Mouse (Mus musculus) intestine, embryonic 16.5 days (tissue): ENCODE results near the gene Fa2h. TPM values are rescaled to one million over a fixed set of nuclear protein-coding genes. Genes with fewer than 3 reads are reported as not detected.

ENCODE experiments used
- ATAC-seq: fragments of 200-750 bp; cut with Nextera tagmentation; 2 replicates; pipeline ENCODE4 v1.8.0; 2017; ENCODE audit warnings: moderate TSS enrichment, moderate library complexity
- H3K27ac ChIP-seq: fragments of 300-500 bp; sonication (generic); 2 replicates; pipeline ENCODE4 v1.5.1; 2014; ENCODE audit warnings: mild to moderate bottlenecking, low read length
- H3K27me3 ChIP-seq: fragments of 300-500 bp; sonication (generic); replicated peaks from 2 replicates; pipeline ENCODE4 v1.6.1; 2014; ENCODE audit warnings: low read length, control low read depth, mixed read lengths; ENCODE audit not compliant: control insufficient read depth, insufficient read depth
- H3K36me3 ChIP-seq: fragments of 300-500 bp; sonication (generic); 2 replicates; pipeline ENCODE4 v1.6.1; 2014; ENCODE audit warnings: low read length, control low read depth; ENCODE audit not compliant: control insufficient read depth, insufficient read depth
- H3K4me1 ChIP-seq: fragments of 300-500 bp; sonication (generic); 2 replicates; pipeline ENCODE4 v1.6.1; 2014; ENCODE audit warnings: low read length, control low read depth, mixed read lengths; ENCODE audit not compliant: control insufficient read depth, insufficient read depth
- H3K4me2 ChIP-seq: fragments of 300-500 bp; sonication (generic); 2 replicates; pipeline ENCODE4 v1.6.1; 2014; ENCODE audit warnings: low read depth, low read length, control low read depth
- H3K4me3 ChIP-seq: fragments of 300-500 bp; sonication (generic); 2 replicates; pipeline ENCODE4 v1.5.1; 2014; ENCODE audit warnings: mild to moderate bottlenecking, low read length
- H3K9ac ChIP-seq: fragments of 300-500 bp; sonication (generic); 2 replicates; pipeline ENCODE4 v1.6.1; 2014; ENCODE audit warnings: low read depth, low read length
- H3K9me3 ChIP-seq: fragments of 300-500 bp; sonication (generic); 2 replicates; pipeline ENCODE4 v1.6.1; 2016; ENCODE audit warnings: low read length, control low read depth; ENCODE audit not compliant: control insufficient read depth
- WGBS: fragments of 180-500 bp; shearing (Covaris S2); extraction: QIAGEN DNeasy Blood & Tissue Kit; methylation state at CpG from one replicate; pipeline ENCODE4 v1.1.7; 2014; 5-methylcytosine and 5-hydroxymethylcytosine counted together
- polyA plus RNA-seq: library from polyadenylated mRNA; unstranded; fragments of >200 nt; fragmentation: Nextera tagmentation; extraction: Ambion mirVana; gene quantifications from 2 replicates; pipeline ENCODE4 v1.2.1, GENCODE M21; 2015

Fa2h gene
- polyA plus RNA-seq, 1 experiment from 2014 or later = 0.91 TPM

DNA sequence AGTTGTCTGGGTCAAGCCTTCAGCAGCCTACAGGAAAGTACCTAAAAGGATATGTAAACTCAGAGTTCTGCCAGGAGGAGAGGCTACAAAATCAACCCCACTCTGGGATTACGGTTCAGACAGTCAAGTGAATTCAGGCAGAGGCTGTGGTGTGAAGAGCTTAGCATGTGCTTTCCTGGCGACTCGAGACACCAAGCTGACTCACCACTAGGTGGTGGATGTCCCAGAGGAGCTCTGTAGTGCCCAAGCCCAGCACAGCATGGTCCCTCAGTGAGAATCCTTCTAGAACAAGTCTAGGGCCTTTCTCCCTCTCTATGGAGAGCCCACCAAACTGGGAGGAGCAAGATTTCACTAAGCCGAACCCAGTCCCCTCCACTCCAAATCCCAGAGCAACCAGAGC is 9.8 kb upstream of the Fa2h start:
- Histone ChIP-seq H3K27ac (no peak overlapping the region), H3K9ac (no peak overlapping the region), H3K4me2 (no peak overlapping the region), H3K9me3 (no peaks in the 10 kb centered on the region), H3K4me1 (no peaks in the 10 kb centered on the region), H3K36me3 (no peaks in the 10 kb centered on the region), H3K27me3 (no peaks in the 10 kb centered on the region), H3K4me3 (no peak overlapping the region)
- no peak; the same call in 1 of the 2 replicates for ATAC-seq
- 37% methylated on average over 4 of the region's 4 CpGs for WGBS

- H3K4me2 ChIP-seq = no peak overlapping the region
- H3K4me1 ChIP-seq = peaks cover 15% of the 10 kb centered on the region
- H3K9ac ChIP-seq = no peak overlapping the region
- ATAC-seq = no peak
- no peak overlapping the region for H3K27ac ChIP-seq
- no peaks in the 10 kb centered on the region for H3K9me3 ChIP-seq
- WGBS = 18% methylated on average over 3 of the region's 3 CpGs
- H3K4me3 ChIP-seq = no peak overlapping the region
- H3K27me3 ChIP-seq = peaks cover 3% of the 10 kb centered on the region; the same call in 1 of the 2 replicates
- no peaks in the 10 kb centered on the region for H3K36me3 ChIP-seq
Measured at GRCm38 (mm10) chr8:111391268-111391667, 2.4 kb downstream of the Fa2h start.

GRCm38 (mm10) chr8:111390837-111391236 is 2.8 kb downstream of the Fa2h start:
- H3K4me1 ChIP-seq = peaks cover 15% of the 10 kb centered on the region
- WGBS = 56% methylated on average over 2 of the region's 2 CpGs
- H3K36me3 ChIP-seq = no peaks in the 10 kb centered on the region
- peaks cover 3% of the 10 kb centered on the region; the same call in 1 of the 2 replicates for H3K27me3 ChIP-seq
- H3K9me3 ChIP-seq = no peaks in the 10 kb centered on the region
- no peak overlapping the region for H3K4me2 ChIP-seq
- no peak overlapping the region for H3K9ac ChIP-seq
- 0 out of 2 replicates have a peak overlapping the region, but pooled peaks have one; percentile 33 for H3K27ac ChIP-seq
- no peak overlapping the region for H3K4me3 ChIP-seq
- ATAC-seq = no peak

GRCm38 (mm10) chr8:111389581-111389980 is 4.0 kb downstream of the Fa2h start:
- Histone ChIP-seq H3K27ac (no peak overlapping the region), H3K27me3 (peaks cover 3% of the 10 kb centered on the region; the same call in 1 of the 2 replicates), H3K4me2 (no peak overlapping the region), H3K9ac (no peak overlapping the region), H3K4me1 (peaks cover 15% of the 10 kb centered on the region), H3K9me3 (no peaks in the 10 kb centered on the region), H3K36me3 (no peaks in the 10 kb centered on the region), H3K4me3 (no peak overlapping the region)
- no peak for ATAC-seq
- 81% methylated on average over 4 of the region's 4 CpGs for WGBS

- Histone ChIP-seq H3K9me3 (no peaks in the 10 kb centered on the region), H3K27me3 (0 out of 2 replicates have a peak, but pooled peaks cover 2% of the 10 kb centered on the region), H3K27ac (no peak overlapping the region), H3K4me2 (no peak overlapping the region), H3K9ac (no peak overlapping the region), H3K4me3 (no peak overlapping the region), H3K36me3 (no peaks in the 10 kb centered on the region), H3K4me1 (peaks cover 3% of the 10 kb centered on the region)
- ATAC-seq = no peak
- WGBS = 46% methylated on average over 9 of the region's 9 CpGs
Measured at GRCm38 (mm10) chr8:111385915-111386314, 7.7 kb downstream of the Fa2h start.

- no peaks in the 10 kb centered on the region for H3K9me3 ChIP-seq
- ATAC-seq = peak; percentile 81; the same call in 1 of the 2 replicates
- no peaks in the 10 kb centered on the region for H3K36me3 ChIP-seq
- WGBS = 22% methylated on average over 2 of the region's 2 CpGs
- no peaks in the 10 kb centered on the region for H3K4me1 ChIP-seq
- no peak overlapping the region for H3K9ac ChIP-seq
- no peak overlapping the region for H3K4me3 ChIP-seq
- H3K27ac ChIP-seq = no peak overlapping the region
- H3K27me3 ChIP-seq = 0 out of 2 replicates have a peak, but pooled peaks cover 2% of the 10 kb centered on the region
- no peak overlapping the region for H3K4me2 ChIP-seq
Measured at GRCm38 (mm10) chr8:111384628-111385027, 9.0 kb downstream of the Fa2h start.

- no peaks in the 10 kb centered on the region for H3K9me3 ChIP-seq
- H3K27ac ChIP-seq = no peak overlapping the region
- H3K9ac ChIP-seq = no peak overlapping the region
- ATAC-seq = no peak
- H3K4me1 ChIP-seq = peaks cover 6% of the 10 kb centered on the region; the same call in 1 of the 2 replicates
- WGBS = 56% methylated on average over 6 of the region's 6 CpGs
- H3K27me3 ChIP-seq = no peaks in the 10 kb centered on the region
- no peak overlapping the region for H3K4me2 ChIP-seq
- no peaks in the 10 kb centered on the region for H3K36me3 ChIP-seq
- no peak overlapping the region for H3K4me3 ChIP-seq
Measured at GRCm38 (mm10) chr8:111375192-111375591, 18.4 kb downstream of the Fa2h start.

- WGBS = 68% methylated on average over 9 of the region's 9 CpGs
Measured at GRCm38 (mm10) chr8:111369711-111370110, 23.9 kb downstream of the Fa2h start.

GRCm38 (mm10) chr8:111367350-111367749 is 26.3 kb downstream of the Fa2h start:
- H3K36me3 ChIP-seq = no peaks in the 10 kb centered on the region
- peak; percentile 45; the same call in 1 of the 2 replicates for ATAC-seq
- no peak overlapping the region for H3K27ac ChIP-seq
- 77% methylated on average over 8 of the region's 8 CpGs for WGBS
- peak overlapping the region; percentile 38; the same call in 1 of the 2 replicates for H3K9ac ChIP-seq
- H3K4me1 ChIP-seq = peaks cover 9% of the 10 kb centered on the region
- peak overlapping the region; percentile 39 for H3K4me2 ChIP-seq
- H3K27me3 ChIP-seq = no peaks in the 10 kb centered on the region
- peak overlapping the region; percentile 15; the same call in 1 of the 2 replicates for H3K4me3 ChIP-seq
- no peaks in the 10 kb centered on the region for H3K9me3 ChIP-seq

More at GRCm38 (mm10) chr8:111369711-111370110, 23.9 kb downstream of the Fa2h start:
- Histone ChIP-seq H3K36me3 (no peaks in the 10 kb centered on the region), H3K9ac (no peak overlapping the region), H3K27ac (no peak overlapping the region), H3K9me3 (no peaks in the 10 kb centered on the region), H3K4me3 (no peak overlapping the region), H3K4me1 (peaks cover 9% of the 10 kb centered on the region), H3K27me3 (no peaks in the 10 kb centered on the region), H3K4me2 (no peak overlapping the region)
- ATAC-seq = no peak
